Mouse (Mus musculus): ENCODE results near the gene 4930451I11Rik. TPM values are rescaled to one million over a fixed set of nuclear protein-coding genes. Genes with fewer than 3 reads are reported as not detected.

The 4930451I11Rik gene
- polyA plus RNA-seq, 1 experiment from 2014 or later = not detected

GRCm38 (mm10) chr7:126832036-126832598 lies 678 bp upstream of the 4930451I11Rik start:
- Histone ChIP-seq H3K4me1 (replicated peaks; ENCODE audit: control insufficient read depth, insufficient read depth) (no peaks in the 10 kb centered on the region), H3K4me2 (replicated peaks; ENCODE audit: low read depth) (peak overlapping the region; percentile 35), H3K27ac (replicated peaks) (no peak overlapping the region), H3K4me3 (ENCODE audit: low read depth, low read length) (no peak overlapping the region), H3K9me3 (ENCODE audit: control insufficient read depth, low read length) (no peaks in the 10 kb centered on the region), H3K36me3 (ENCODE audit: control insufficient read depth, insufficient read depth, low read length) (no peaks in the 10 kb centered on the region), H3K9ac (ENCODE audit: low read length) (no peak overlapping the region), H3K27me3 (ENCODE audit: control insufficient read depth, insufficient read depth, low read length) (no peaks in the 10 kb centered on the region)
- WGBS = 1% methylated on average over 21 of the region's 21 CpGs
- TF ChIP-seq EP300 (optimal IDR thresholded peaks at IDR 0.05) = no peak
- TF ChIP-seq CTCF (IDR thresholded peaks at IDR 0.05; ENCODE audit: low read depth) = peak; percentile 88
- DNase-seq (ENCODE audit: low spot score) (peak; percentile 82), ATAC-seq (ENCODE audit: low FRiP score, low TSS enrichment) (peak; percentile 72)

- H3K27me3 ChIP-seq (ENCODE audit: control insufficient read depth, insufficient read depth, low read length) = peaks cover 2% of the 10 kb centered on the region; the same call in 1 of the 2 replicates
- H3K9me3 ChIP-seq (ENCODE audit: control insufficient read depth, low read length) = no peaks in the 10 kb centered on the region
- no peak for TF ChIP-seq EP300 (optimal IDR thresholded peaks at IDR 0.05)
- no peak for TF ChIP-seq CTCF (IDR thresholded peaks at IDR 0.05; ENCODE audit: low read depth)
- no peaks in the 10 kb centered on the region for H3K36me3 ChIP-seq (ENCODE audit: control insufficient read depth, insufficient read depth, low read length)
- WGBS = 63% methylated on average over 5 of the region's 5 CpGs
- no peaks in the 10 kb centered on the region for H3K4me1 ChIP-seq (replicated peaks; ENCODE audit: control insufficient read depth, insufficient read depth)
- H3K27ac ChIP-seq (replicated peaks) = no peak overlapping the region
- no peak overlapping the region for H3K9ac ChIP-seq (ENCODE audit: low read length)
- no peak for DNase-seq (ENCODE audit: low spot score)
- H3K4me3 ChIP-seq (ENCODE audit: low read depth, low read length) = no peak overlapping the region
- H3K4me2 ChIP-seq (replicated peaks; ENCODE audit: low read depth) = no peak overlapping the region
- ATAC-seq (ENCODE audit: low FRiP score, low TSS enrichment) = no peak
These were observed 5.5 kb downstream of the 4930451I11Rik start for GRCm38 (mm10) chr7:126825952-126826351.

DNA sequence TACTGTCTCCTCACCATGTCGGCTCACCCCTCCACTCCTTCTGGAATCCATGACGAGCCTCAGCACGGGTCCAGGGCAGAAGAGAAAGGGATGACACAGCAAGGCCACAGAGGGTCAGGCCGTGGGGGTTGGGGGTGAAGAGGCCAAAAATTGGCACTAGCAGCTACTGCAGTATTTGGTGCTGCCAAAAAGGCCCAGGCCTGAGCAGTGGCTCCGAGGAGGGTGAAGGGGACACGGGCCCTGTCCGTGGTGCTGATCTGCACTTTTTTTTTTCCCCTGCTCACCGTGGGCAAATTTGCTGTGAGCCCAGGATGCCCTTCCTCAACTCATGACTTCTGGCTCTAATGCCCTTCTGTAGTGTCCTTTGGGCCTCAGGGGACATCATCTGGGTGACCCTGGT lies 6.0 kb downstream of the 4930451I11Rik start:
- H3K4me1 ChIP-seq (replicated peaks; ENCODE audit: control insufficient read depth, insufficient read depth) = no peaks in the 10 kb centered on the region
- peaks cover 2% of the 10 kb centered on the region; the same call in 1 of the 2 replicates for H3K27me3 ChIP-seq (ENCODE audit: control insufficient read depth, insufficient read depth, low read length)
- H3K4me3 ChIP-seq (ENCODE audit: low read depth, low read length) = no peak overlapping the region
- DNase-seq (ENCODE audit: low spot score) = peak; percentile 48
- H3K9ac ChIP-seq (ENCODE audit: low read length) = no peak overlapping the region
- ATAC-seq (ENCODE audit: low FRiP score, low TSS enrichment) = no peak
- TF ChIP-seq CTCF (IDR thresholded peaks at IDR 0.05; ENCODE audit: low read depth) = no peak
- no peak for TF ChIP-seq EP300 (optimal IDR thresholded peaks at IDR 0.05)
- no peaks in the 10 kb centered on the region for H3K36me3 ChIP-seq (ENCODE audit: control insufficient read depth, insufficient read depth, low read length)
- no peak overlapping the region for H3K27ac ChIP-seq (replicated peaks)
- 18% methylated on average over 8 of the region's 8 CpGs for WGBS
- H3K9me3 ChIP-seq (ENCODE audit: control insufficient read depth, low read length) = no peaks in the 10 kb centered on the region
- no peak overlapping the region for H3K4me2 ChIP-seq (replicated peaks; ENCODE audit: low read depth)

GRCm38 (mm10) chr7:126823940-126824339 lies 7.5 kb downstream of the 4930451I11Rik start:
- no peak overlapping the region for H3K27ac ChIP-seq (replicated peaks)

DNA sequence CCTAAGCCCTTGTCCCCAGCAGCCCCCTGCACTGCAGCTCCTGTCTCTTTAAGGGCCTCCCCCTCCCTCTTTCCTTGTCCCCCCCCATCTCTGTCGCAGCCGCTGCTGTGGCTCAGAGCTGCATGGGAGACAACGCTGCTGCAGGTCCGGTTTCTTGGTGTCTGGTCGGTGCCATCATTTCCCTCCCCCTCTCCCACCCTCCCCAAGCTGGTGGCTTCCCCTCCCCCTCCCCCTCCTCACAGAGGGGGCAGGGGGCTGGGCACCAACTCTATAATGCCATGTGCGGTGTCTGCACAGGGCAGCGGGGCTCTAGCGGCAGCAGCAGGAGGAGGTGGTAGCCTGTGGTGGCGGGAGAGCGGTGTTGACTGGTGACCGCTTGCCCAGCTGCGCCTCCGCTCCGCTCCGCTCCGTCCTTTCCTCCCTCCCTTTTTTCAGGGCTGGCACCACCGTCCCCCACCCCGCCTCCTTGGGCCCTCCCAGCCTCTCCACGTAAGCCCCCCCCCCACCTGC lies 8.2 kb downstream of the 4930451I11Rik start:
- peak overlapping the region; percentile 19; the same call in 1 of the 2 replicates for H3K4me3 ChIP-seq (ENCODE audit: low read depth, low read length)
- ATAC-seq (ENCODE audit: low FRiP score, low TSS enrichment) (no peak), DNase-seq (ENCODE audit: low spot score) (no peak)
- 2% methylated on average over 10 of the region's 19 CpGs for WGBS
- no peak for TF ChIP-seq EP300 (optimal IDR thresholded peaks at IDR 0.05)
- TF ChIP-seq CTCF (IDR thresholded peaks at IDR 0.05; ENCODE audit: low read depth) = no peak
- peaks cover 2% of the 10 kb centered on the region; the same call in 1 of the 2 replicates for H3K27me3 ChIP-seq (ENCODE audit: control insufficient read depth, insufficient read depth, low read length)
- no peaks in the 10 kb centered on the region for H3K36me3 ChIP-seq (ENCODE audit: control insufficient read depth, insufficient read depth, low read length)
- H3K9me3 ChIP-seq (ENCODE audit: control insufficient read depth, low read length) = no peaks in the 10 kb centered on the region
- H3K27ac ChIP-seq (replicated peaks) = no peak overlapping the region
- no peaks in the 10 kb centered on the region for H3K4me1 ChIP-seq (replicated peaks; ENCODE audit: control insufficient read depth, insufficient read depth)
- H3K4me2 ChIP-seq (replicated peaks; ENCODE audit: low read depth) = peak overlapping the region; percentile 44
- no peak overlapping the region for H3K9ac ChIP-seq (ENCODE audit: low read length)

More at GRCm38 (mm10) chr7:126823940-126824339, 7.5 kb downstream of the 4930451I11Rik start:
- WGBS = 14% methylated on average over 10 of the region's 10 CpGs
- Histone ChIP-seq H3K27me3 (ENCODE audit: control insufficient read depth, insufficient read depth, low read length) (peaks cover 2% of the 10 kb centered on the region; the same call in 1 of the 2 replicates), H3K4me1 (replicated peaks; ENCODE audit: control insufficient read depth, insufficient read depth) (no peaks in the 10 kb centered on the region), H3K9ac (ENCODE audit: low read length) (no peak overlapping the region), H3K4me3 (ENCODE audit: low read depth, low read length) (no peak overlapping the region), H3K9me3 (ENCODE audit: control insufficient read depth, low read length) (no peaks in the 10 kb centered on the region), H3K4me2 (replicated peaks; ENCODE audit: low read depth) (no peak overlapping the region), H3K36me3 (ENCODE audit: control insufficient read depth, insufficient read depth, low read length) (no peaks in the 10 kb centered on the region)
- ATAC-seq (ENCODE audit: low FRiP score, low TSS enrichment) (no peak), DNase-seq (ENCODE audit: low spot score) (no peak)
- TF ChIP-seq CTCF (IDR thresholded peaks at IDR 0.05; ENCODE audit: low read depth) (no peak), EP300 (optimal IDR thresholded peaks at IDR 0.05) (no peak)

DNA sequence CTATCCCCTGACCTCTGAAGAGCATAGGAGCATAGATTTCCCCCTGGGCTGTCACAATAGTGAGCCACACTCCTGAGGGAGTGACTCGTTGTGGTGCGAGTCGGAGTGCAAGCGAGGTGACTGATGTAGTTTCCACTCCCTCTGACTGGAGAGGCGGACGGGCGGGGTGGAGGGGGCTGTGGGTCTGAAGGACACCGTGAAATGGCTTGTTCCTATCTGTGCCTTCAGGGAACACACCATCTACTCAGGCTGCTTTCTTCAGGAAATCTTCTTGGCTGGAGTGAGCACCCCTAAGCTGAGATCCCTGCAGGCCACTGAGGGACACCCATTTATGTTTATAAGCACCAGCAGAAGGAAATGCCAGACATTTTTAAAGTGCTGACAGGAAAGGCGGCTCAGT lies 8.7 kb downstream of the 4930451I11Rik start:
- H3K4me3 ChIP-seq (ENCODE audit: low read depth, low read length) = no peak overlapping the region; the same call in 1 of the 2 replicates
- H3K27ac ChIP-seq (replicated peaks) = no peak overlapping the region
- H3K27me3 ChIP-seq (ENCODE audit: control insufficient read depth, insufficient read depth, low read length) = peaks cover 2% of the 10 kb centered on the region; the same call in 1 of the 2 replicates
- DNase-seq (ENCODE audit: low spot score) (no peak), ATAC-seq (ENCODE audit: low FRiP score, low TSS enrichment) (no peak)
- peak overlapping the region; percentile 44; the same call in 1 of the 2 replicates for H3K4me2 ChIP-seq (replicated peaks; ENCODE audit: low read depth)
- no peaks in the 10 kb centered on the region for H3K9me3 ChIP-seq (ENCODE audit: control insufficient read depth, low read length)
- H3K4me1 ChIP-seq (replicated peaks; ENCODE audit: control insufficient read depth, insufficient read depth) = no peaks in the 10 kb centered on the region
- no peaks in the 10 kb centered on the region for H3K36me3 ChIP-seq (ENCODE audit: control insufficient read depth, insufficient read depth, low read length)
- TF ChIP-seq EP300 (optimal IDR thresholded peaks at IDR 0.05) (no peak), CTCF (IDR thresholded peaks at IDR 0.05; ENCODE audit: low read depth) (no peak)
- no peak overlapping the region for H3K9ac ChIP-seq (ENCODE audit: low read length)
- 27% methylated on average over 9 of the region's 9 CpGs for WGBS
